Mouse (Mus musculus) liver, postnatal 0 days (tissue): ENCODE results near the gene Aldh3b1.

Experiments used
- CTCF ChIP-seq: sonication (generic); IDR thresholded peaks from 2 replicates; pipeline ENCODE4 v1.5.1; 2016; ENCODE audit warnings: antibody characterized with exemption, low read depth
- EP300 ChIP-seq: IDR thresholded peaks from 2 replicates; pipeline ENCODE4 v1.6.1; 2016; ENCODE audit warnings: antibody characterized with exemption, low read depth, mild to moderate bottlenecking

- TF ChIP-seq EP300 (no peak), CTCF (no peak)
Measured at GRCm38 (mm10) chr19:3898952-3899351, 30.7 kb downstream of the Aldh3b1 start.
